Mouse (Mus musculus): ENCODE data around the gene Zfp566. TPM values are rescaled to one million over a fixed set of nuclear protein-coding genes. Genes with fewer than 3 reads are reported as not detected.

Zfp566 gene
- polyA plus RNA-seq, 1 experiment from 2014 or later: 17.5 TPM

- Histone ChIP-seq H3K36me3 (ENCODE audit: control insufficient read depth, insufficient read depth, low read length) (peaks cover 31% of the 10 kb centered on the region), H3K9ac (replicated peaks; ENCODE audit: low read length) (no peak overlapping the region), H3K27me3 (ENCODE audit: control insufficient read depth, insufficient read depth, low read length) (no peaks in the 10 kb centered on the region), H3K4me1 (ENCODE audit: control insufficient read depth, insufficient read depth, low read length) (no peaks in the 10 kb centered on the region), H3K4me3 (replicated peaks; ENCODE audit: low read depth, low read length) (no peak overlapping the region), H3K9me3 (ENCODE audit: control insufficient read depth, low read length) (no peaks in the 10 kb centered on the region), H3K4me2 (ENCODE audit: low read length) (no peak overlapping the region), H3K27ac (replicated peaks; ENCODE audit: low read depth, low read length) (no peak overlapping the region)
- ATAC-seq (ENCODE audit: low FRiP score, low TSS enrichment) (no peak), DNase-seq (no peak)
- 95% methylated on average over 12 of the region's 12 CpGs for whole genome bisulfite sequencing
These were observed 56.0 kb downstream of the Zfp566 start for GRCm38 (mm10) chr7:30034331-30034730.

DNA sequence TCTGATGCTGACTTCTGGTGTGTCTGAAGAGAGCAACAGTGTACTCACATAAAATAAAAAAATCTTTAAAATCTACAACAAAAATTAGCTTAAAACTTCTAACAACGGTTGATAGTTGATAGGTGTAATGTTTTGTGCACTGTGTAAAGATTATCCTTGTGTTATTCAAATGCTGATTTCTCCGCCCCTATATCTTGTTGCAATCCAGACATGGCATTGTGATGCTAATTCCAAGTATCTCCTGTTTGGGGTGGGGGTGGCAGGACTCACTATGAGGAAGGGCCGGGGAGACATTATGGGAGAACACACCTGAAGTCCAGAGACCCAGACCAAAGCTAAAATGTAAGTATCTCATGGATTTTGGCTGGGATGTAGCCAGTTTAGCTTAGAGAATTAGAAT, 58.9 kb downstream of the Zfp566 start:
- H3K9me3 ChIP-seq (ENCODE audit: control insufficient read depth, low read length): no peaks in the 10 kb centered on the region
- 68% methylated on average over 3 of the region's 3 CpGs for WGBS
- ATAC-seq (ENCODE audit: low FRiP score, low TSS enrichment): no peak
- H3K27ac ChIP-seq (replicated peaks; ENCODE audit: low read depth, low read length): no peak overlapping the region
- H3K4me2 ChIP-seq (ENCODE audit: low read length): no peak overlapping the region
- no peak for DNase-seq
- H3K27me3 ChIP-seq (ENCODE audit: control insufficient read depth, insufficient read depth, low read length): no peaks in the 10 kb centered on the region
- peaks cover 18% of the 10 kb centered on the region for H3K36me3 ChIP-seq (ENCODE audit: control insufficient read depth, insufficient read depth, low read length)
- no peak overlapping the region for H3K9ac ChIP-seq (replicated peaks; ENCODE audit: low read length)
- no peak overlapping the region for H3K4me3 ChIP-seq (replicated peaks; ENCODE audit: low read depth, low read length)
- no peaks in the 10 kb centered on the region for H3K4me1 ChIP-seq (ENCODE audit: control insufficient read depth, insufficient read depth, low read length)

DNA sequence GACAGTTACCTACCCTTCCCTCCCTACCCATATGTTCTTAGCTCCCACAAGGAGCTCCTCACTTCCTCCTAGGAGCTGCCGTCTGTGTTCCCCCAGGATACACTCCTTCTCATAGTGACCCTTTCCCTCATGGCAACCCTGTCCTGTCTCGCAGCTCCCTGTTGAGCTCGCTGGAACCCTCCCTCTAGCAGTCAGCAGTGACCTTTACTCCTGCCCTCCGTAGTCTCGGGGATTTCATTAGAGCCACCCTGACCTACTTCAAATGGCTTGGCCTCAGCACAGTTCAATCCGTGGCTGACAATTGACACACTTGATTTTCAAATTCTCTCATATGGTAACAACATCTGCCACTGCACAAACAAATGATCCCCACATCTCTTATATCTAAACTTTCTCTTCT, 59.6 kb downstream of the Zfp566 start:
- ATAC-seq (ENCODE audit: low FRiP score, low TSS enrichment) (no peak), DNase-seq (no peak)
- Histone ChIP-seq H3K9me3 (ENCODE audit: control insufficient read depth, low read length) (no peaks in the 10 kb centered on the region), H3K9ac (replicated peaks; ENCODE audit: low read length) (no peak overlapping the region), H3K4me1 (ENCODE audit: control insufficient read depth, insufficient read depth, low read length) (no peaks in the 10 kb centered on the region), H3K36me3 (ENCODE audit: control insufficient read depth, insufficient read depth, low read length) (peaks cover 22% of the 10 kb centered on the region), H3K4me2 (ENCODE audit: low read length) (no peak overlapping the region), H3K27ac (replicated peaks; ENCODE audit: low read depth, low read length) (no peak overlapping the region), H3K4me3 (replicated peaks; ENCODE audit: low read depth, low read length) (no peak overlapping the region), H3K27me3 (ENCODE audit: control insufficient read depth, insufficient read depth, low read length) (no peaks in the 10 kb centered on the region)
- WGBS: 37% methylated on average over 6 of the region's 6 CpGs

GRCm38 (mm10) chr7:30028572-30028971, 61.8 kb downstream of the Zfp566 start:
- H3K4me1 ChIP-seq (ENCODE audit: control insufficient read depth, insufficient read depth, low read length): no peaks in the 10 kb centered on the region
- ATAC-seq (ENCODE audit: low FRiP score, low TSS enrichment) (no peak), DNase-seq (no peak)
- H3K4me3 ChIP-seq (replicated peaks; ENCODE audit: low read depth, low read length): no peak overlapping the region
- no peaks in the 10 kb centered on the region for H3K9me3 ChIP-seq (ENCODE audit: control insufficient read depth, low read length)
- no peaks in the 10 kb centered on the region for H3K27me3 ChIP-seq (ENCODE audit: control insufficient read depth, insufficient read depth, low read length)
- no peak overlapping the region for H3K27ac ChIP-seq (replicated peaks; ENCODE audit: low read depth, low read length)
- no peak overlapping the region for H3K9ac ChIP-seq (replicated peaks; ENCODE audit: low read length)
- WGBS: 88% methylated on average over 3 of the region's 3 CpGs
- H3K36me3 ChIP-seq (ENCODE audit: control insufficient read depth, insufficient read depth, low read length): peaks cover 41% of the 10 kb centered on the region
- no peak overlapping the region for H3K4me2 ChIP-seq (ENCODE audit: low read length)

Small RNAs within 50 kb of the gene (microRNA-seq; reads per million reads assigned to microRNA genes)
- gene Gm23368: not detected

Other genes with a start within 250 kb of the Zfp566 start
- 13.7 and 16.5 TPM in 2 replicates for gene Zfp940, start 236.9 kb downstream of the Zfp566 start, polyA plus RNA-seq (2014; fragmentation: Nextera tagmentation; extraction: Ambion mirVana)
- gene Zfp420, start 230.5 kb downstream of the Zfp566 start, polyA plus RNA-seq (2014; fragmentation: Nextera tagmentation; extraction: Ambion mirVana): 23.9 and 25.4 TPM in 2 replicates
- gene Zfp27, start 184.0 kb downstream of the Zfp566 start, polyA plus RNA-seq (2014; fragmentation: Nextera tagmentation; extraction: Ambion mirVana): 13.8 and 17.5 TPM in 2 replicates
- 7.0 and 12.3 TPM in 2 replicates for gene Zfp383, start 182.3 kb downstream of the Zfp566 start, polyA plus RNA-seq (2014; fragmentation: Nextera tagmentation; extraction: Ambion mirVana)
- 16.3 and 22.1 TPM in 2 replicates for gene Zfp74, start 136.4 kb downstream of the Zfp566 start, polyA plus RNA-seq (2014; fragmentation: Nextera tagmentation; extraction: Ambion mirVana)
- 3.3 and 5.5 TPM in 2 replicates for gene Zfp568, start 106.6 kb downstream of the Zfp566 start, polyA plus RNA-seq (2014; fragmentation: Nextera tagmentation; extraction: Ambion mirVana)
- 13.5 and 14.3 TPM in 2 replicates for gene Zfp14, start 39.1 kb downstream of the Zfp566 start, polyA plus RNA-seq (2014; fragmentation: Nextera tagmentation; extraction: Ambion mirVana)
- gene Zfp82, start 17.6 kb downstream of the Zfp566 start, polyA plus RNA-seq (2014; fragmentation: Nextera tagmentation; extraction: Ambion mirVana): 11.3 and 11.6 TPM in 2 replicates
- gene Gm26920, start 117 bp downstream of the Zfp566 start, polyA plus RNA-seq (2014; fragmentation: Nextera tagmentation; extraction: Ambion mirVana): 1.7 and 1.8 TPM in 2 replicates
- gene Zfp260, start 4.2 kb upstream of the Zfp566 start, polyA plus RNA-seq (2014; fragmentation: Nextera tagmentation; extraction: Ambion mirVana): 86.6 and 101 TPM in 2 replicates
- gene Zfp382, start 31.4 kb upstream of the Zfp566 start, polyA plus RNA-seq (2014; fragmentation: Nextera tagmentation; extraction: Ambion mirVana): 10.7 and 11.7 TPM in 2 replicates
- gene Zfp146, start 79.2 kb upstream of the Zfp566 start, polyA plus RNA-seq (2014; fragmentation: Nextera tagmentation; extraction: Ambion mirVana): 18.5 and 19.7 TPM in 2 replicates
- gene Cox7a1, start 93.6 kb upstream of the Zfp566 start, polyA plus RNA-seq (2014; fragmentation: Nextera tagmentation; extraction: Ambion mirVana): 5.5 TPM in 2 replicates
- 53.0 and 70.5 TPM in 2 replicates for gene Capns1, start 108.3 kb upstream of the Zfp566 start, polyA plus RNA-seq (2014; fragmentation: Nextera tagmentation; extraction: Ambion mirVana)
- 176 and 240 TPM in 2 replicates for gene Polr2i, start 141.4 kb upstream of the Zfp566 start, polyA plus RNA-seq (2014; fragmentation: Nextera tagmentation; extraction: Ambion mirVana)
- 337 and 360 TPM in 2 replicates for gene Tbcb, start 141.7 kb upstream of the Zfp566 start, polyA plus RNA-seq (2014; fragmentation: Nextera tagmentation; extraction: Ambion mirVana)
- gene Ovol3, start 145.2 kb upstream of the Zfp566 start, polyA plus RNA-seq (2014; fragmentation: Nextera tagmentation; extraction: Ambion mirVana): not detected in 2 replicates
- gene Thap8, start 189.6 kb upstream of the Zfp566 start, polyA plus RNA-seq (2014; fragmentation: Nextera tagmentation; extraction: Ambion mirVana): 0.58 and 0.61 TPM in 2 replicates
- 2.5 and 5.0 TPM in 2 replicates for gene Wdr62, start 189.9 kb upstream of the Zfp566 start, polyA plus RNA-seq (2014; fragmentation: Nextera tagmentation; extraction: Ambion mirVana)
- gene Clip3, start 201.2 kb upstream of the Zfp566 start, polyA plus RNA-seq (2014; fragmentation: Nextera tagmentation; extraction: Ambion mirVana): 121 and 131 TPM in 2 replicates
- gene Alkbh6, start 218.2 kb upstream of the Zfp566 start, polyA plus RNA-seq (2014; fragmentation: Nextera tagmentation; extraction: Ambion mirVana): 107 and 145 TPM in 2 replicates
- 9.3 and 10.2 TPM in 2 replicates for gene Syne4, start 224.3 kb upstream of the Zfp566 start, polyA plus RNA-seq (2014; fragmentation: Nextera tagmentation; extraction: Ambion mirVana)
- not detected in 2 replicates for gene E130208F15Rik, start 231.2 kb upstream of the Zfp566 start, polyA plus RNA-seq (2014; fragmentation: Nextera tagmentation; extraction: Ambion mirVana)
- 19.8 and 20.4 TPM in 2 replicates for gene Sdhaf1, start 233.4 kb upstream of the Zfp566 start, polyA plus RNA-seq (2014; fragmentation: Nextera tagmentation; extraction: Ambion mirVana)

Data from midbrain, embryonic 14.5 days (tissue).